Mouse (Mus musculus) small intestine, adult 2 months (tissue): ENCODE measurements around the gene Napsa. TPM values are rescaled to one million over a fixed set of nuclear protein-coding genes. Genes with fewer than 3 reads are reported as not detected.
A peak's percentile ranks its signal among the peaks of the same experiment; 100 is the strongest.

Experiments used
- H3K27ac ChIP-seq: fragments of 200-500 bp; 2 replicates; pipeline ENCODE4 v1.5.1; 2012; ENCODE audit warnings: low read depth, low read length, control low read depth, inconsistent platforms; ENCODE audit not compliant: insufficient read depth
- H3K27me3 ChIP-seq: fragments of 200-500 bp; 2 replicates; pipeline ENCODE4 v1.6.1; 2012; ENCODE audit warnings: mild to moderate bottlenecking, moderate library complexity, low read length, inconsistent platforms; ENCODE audit not compliant: control insufficient read depth, insufficient read depth
- H3K36me3 ChIP-seq: fragments of 200-500 bp; 2 replicates; pipeline ENCODE4 v1.6.1; 2012; ENCODE audit warnings: mild to moderate bottlenecking, low read length, control low read depth, inconsistent platforms; ENCODE audit not compliant: control insufficient read depth, insufficient read depth
- H3K4me1 ChIP-seq: fragments of 200-500 bp; 2 replicates; pipeline ENCODE4 v1.6.1; 2012; ENCODE audit warnings: low read length, inconsistent platforms, mixed read lengths; ENCODE audit not compliant: control insufficient read depth, insufficient read depth, insufficient read length
- H3K4me3 ChIP-seq: fragments of 200-500 bp; 2 replicates; pipeline ENCODE4 v1.5.1; 2012; ENCODE audit warnings: low read depth, mild to moderate bottlenecking, control low read depth, inconsistent platforms, low read length, moderate library complexity
- CTCF ChIP-seq: fragments of 200-500 bp; IDR thresholded peaks from 2 replicates; pipeline ENCODE4 v1.5.1; 2012; ENCODE audit warnings: low read depth, mild to moderate bottlenecking, control low read depth, inconsistent platforms, low read length, moderate library complexity, mixed read lengths; ENCODE audit not compliant: insufficient replicate concordance, insufficient read length; ENCODE audit errors: extremely low read depth
- POLR2A ChIP-seq: fragments of 200-500 bp; IDR thresholded peaks from 2 replicates; pipeline ENCODE4 v1.6.1; 2012; ENCODE audit warnings: low read depth, mild to moderate bottlenecking, control low read depth, inconsistent platforms, low read length, moderate library complexity
- WGBS: fragments of 180-500 bp; shearing (Covaris S2); methylation state at CpG from one replicate; pipeline ENCODE4 v1.1.7; 2018; 5-methylcytosine and 5-hydroxymethylcytosine counted together
- polyA plus RNA-seq: library from polyadenylated mRNA; depleted of rRNA; stranded (reverse); fragments of >200 nt; gene quantifications from 2 replicates; pipeline ENCODE4 v1.2.3, GENCODE M21; 2012

Gene Napsa
- polyA plus RNA-seq, 1 experiment, result 11.1 TPM

GRCm38 (mm10) chr7:44529518-44529917 is 42.7 kb upstream of the Napsa start:
- Histone ChIP-seq H3K4me1 (peaks cover 15% of the 10 kb centered on the region), H3K27me3 (no peaks in the 10 kb centered on the region), H3K27ac (no peak overlapping the region), H3K4me3 (no peak overlapping the region), H3K36me3 (no peaks in the 10 kb centered on the region; the same call in 1 of the 2 replicates)
- TF ChIP-seq CTCF, result no peak
- no peak for TF ChIP-seq POLR2A
- 75% methylated on average over 5 of the region's 5 CpGs for WGBS

- WGBS, result 78% methylated on average over 3 of the region's 3 CpGs
- no peak overlapping the region for H3K4me3 ChIP-seq
- TF ChIP-seq CTCF (no peak), POLR2A (no peak)
- H3K36me3 ChIP-seq, result no peaks in the 10 kb centered on the region; the same call in 1 of the 2 replicates
- H3K27ac ChIP-seq, result no peak overlapping the region
- peaks cover 11% of the 10 kb centered on the region for H3K4me1 ChIP-seq
- no peaks in the 10 kb centered on the region for H3K27me3 ChIP-seq
Measured at GRCm38 (mm10) chr7:44530507-44530906, 41.7 kb upstream of the Napsa start.

DNA sequence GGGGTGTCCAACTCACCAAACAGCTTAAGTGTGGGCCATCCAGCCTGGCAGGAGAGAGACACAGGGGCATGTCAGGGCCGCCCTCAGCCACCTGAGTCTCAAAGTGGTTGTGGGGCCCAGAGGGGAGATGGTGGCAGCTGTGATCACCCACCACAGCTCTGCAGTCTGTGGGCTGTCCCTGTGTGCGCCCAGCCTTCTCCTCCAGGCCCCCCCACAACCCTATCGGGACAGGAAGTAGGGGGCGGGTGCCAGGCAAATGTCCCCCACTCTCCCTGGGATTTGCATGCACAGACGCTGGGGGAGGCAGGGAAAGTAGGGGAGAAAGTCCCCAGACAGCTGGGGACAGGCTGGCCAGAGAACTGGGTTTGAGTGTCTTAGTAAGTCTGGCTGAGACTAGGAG is 41.0 kb upstream of the Napsa start:
- peaks cover 10% of the 10 kb centered on the region; the same call in 1 of the 2 replicates for H3K4me1 ChIP-seq
- TF ChIP-seq POLR2A (no peak), CTCF (no peak)
- H3K4me3 ChIP-seq, result peak overlapping the region; percentile 31; the same call in 1 of the 2 replicates
- H3K36me3 ChIP-seq, result peaks cover 2% of the 10 kb centered on the region; the same call in 1 of the 2 replicates
- no peaks in the 10 kb centered on the region for H3K27me3 ChIP-seq
- WGBS, result 64% methylated on average over 5 of the region's 5 CpGs
- H3K27ac ChIP-seq, result no peak overlapping the region

DNA sequence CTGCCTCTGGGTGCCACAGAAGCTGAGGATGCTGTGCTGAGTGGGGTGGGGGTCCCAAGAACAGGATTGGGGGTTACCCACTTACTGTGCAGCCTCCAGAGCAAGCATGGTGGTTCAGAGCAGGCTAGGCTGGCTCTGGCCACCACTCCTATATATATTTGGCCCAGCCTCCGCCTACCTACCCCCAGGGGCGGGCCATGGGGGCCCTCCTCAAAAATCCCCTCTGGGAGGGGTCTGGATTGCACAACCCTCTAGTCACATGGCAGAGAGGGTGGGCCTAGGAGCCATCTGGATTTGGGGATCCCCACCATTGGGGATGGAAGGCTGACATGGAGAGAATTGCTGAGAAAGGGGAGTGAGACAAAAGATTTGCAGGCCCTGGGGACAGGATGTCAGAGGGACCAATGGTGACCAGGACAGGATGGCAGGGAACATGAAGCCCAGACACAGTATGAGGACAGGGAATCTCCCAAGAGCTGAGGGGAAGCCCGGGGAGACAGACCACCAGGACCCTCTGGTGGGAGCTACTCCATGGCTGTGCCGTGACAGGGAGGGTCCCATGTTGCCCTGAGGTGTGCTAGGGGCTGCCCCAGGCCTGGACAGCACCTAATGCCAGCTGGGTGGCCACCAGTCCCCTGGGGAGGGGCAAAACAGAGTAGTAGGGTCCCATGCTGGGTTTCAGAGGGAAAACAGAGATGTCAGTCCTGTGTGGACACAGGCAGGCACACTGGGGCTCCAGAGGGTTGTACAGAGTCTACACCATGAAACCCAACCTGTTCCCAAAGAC is 40.0 kb upstream of the Napsa start, which contains the start of gene Spib:
Gene Spib, minus strand, starts transcription at position 126 of the 787 bp plus-strand sequence.
- peak within 1 kb of the TSS; percentile 31; the same call in 1 of the 2 replicates for H3K4me3 ChIP-seq
- H3K36me3 ChIP-seq, result peaks cover 5% of the 10 kb centered on the region; the same call in 1 of the 2 replicates
- TF ChIP-seq CTCF (no peak), POLR2A (no peak)
- H3K27me3 ChIP-seq, result no peaks in the 10 kb centered on the region
- 91% methylated on average over 4 of the region's 4 CpGs for WGBS
- H3K4me1 ChIP-seq, result peaks cover 10% of the 10 kb centered on the region; the same call in 1 of the 2 replicates
- H3K27ac ChIP-seq, result no peak within 1 kb of the TSS

DNA sequence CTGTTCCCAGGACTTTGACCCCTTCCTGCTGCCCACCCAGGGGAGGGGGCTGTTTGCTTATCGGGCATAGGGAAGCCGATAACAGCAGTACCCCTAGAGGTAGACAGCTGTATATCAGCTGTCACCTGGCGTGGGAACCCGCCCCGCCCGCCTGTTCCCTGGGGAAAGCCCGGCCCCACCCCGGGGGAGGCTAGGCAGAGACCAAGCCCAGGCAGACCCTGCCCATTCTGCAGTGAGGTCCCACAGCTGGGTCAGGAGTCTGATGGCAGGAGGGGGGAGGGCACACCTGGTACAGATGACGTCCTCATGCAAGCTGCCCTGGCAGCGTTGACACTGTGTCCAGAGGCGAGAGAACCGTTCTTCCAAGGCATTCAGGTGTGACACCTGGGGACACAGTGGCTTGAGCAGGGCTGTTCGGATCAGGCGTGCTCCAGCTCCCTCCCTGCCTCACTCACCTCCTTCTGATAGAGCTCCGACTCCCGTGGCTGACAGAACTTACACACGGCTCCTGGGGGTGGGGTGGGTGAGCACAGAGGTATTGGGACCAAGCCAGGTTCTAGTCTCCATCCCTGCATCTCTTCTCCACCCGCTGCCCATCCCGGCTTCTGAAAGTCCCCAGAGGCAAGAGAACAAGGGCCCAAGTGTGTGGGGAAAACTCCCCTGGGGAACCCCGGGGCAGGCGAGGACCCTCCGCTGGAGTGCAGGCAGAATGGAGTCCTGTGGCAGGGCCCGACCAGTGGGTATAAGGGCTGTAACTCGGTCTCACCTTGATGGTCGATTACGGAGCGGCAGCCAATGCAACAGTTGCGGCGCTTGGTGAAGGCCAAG is 39.0 kb upstream of the Napsa start:
- H3K27ac ChIP-seq, result no peak overlapping the region
- no peaks in the 10 kb centered on the region for H3K27me3 ChIP-seq
- H3K36me3 ChIP-seq, result peaks cover 5% of the 10 kb centered on the region; the same call in 1 of the 2 replicates
- no peak overlapping the region for H3K4me3 ChIP-seq
- WGBS, result 60% methylated on average over 29 of the region's 29 CpGs
- H3K4me1 ChIP-seq, result peaks cover 5% of the 10 kb centered on the region; the same call in 1 of the 2 replicates
- TF ChIP-seq POLR2A (no peak), CTCF (no peak)

DNA sequence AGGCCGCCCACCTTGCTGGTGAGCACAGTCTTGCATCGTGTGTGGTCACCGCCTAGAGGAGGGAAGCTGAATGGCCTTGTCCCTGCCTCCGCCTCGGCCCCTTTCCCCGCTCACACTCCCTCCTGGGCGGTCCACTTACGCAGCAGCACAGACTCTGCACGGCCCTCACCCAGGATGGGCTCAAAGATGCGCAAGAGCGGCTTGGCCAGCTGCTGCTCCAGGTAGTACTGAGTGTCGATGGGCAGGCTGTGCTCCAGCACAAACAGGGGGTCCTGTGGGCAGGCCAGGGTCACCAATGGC is 38.5 kb upstream of the Napsa start:
- H3K27me3 ChIP-seq, result no peaks in the 10 kb centered on the region
- peaks cover 5% of the 10 kb centered on the region; the same call in 1 of the 2 replicates for H3K4me1 ChIP-seq
- H3K4me3 ChIP-seq, result no peak overlapping the region
- TF ChIP-seq CTCF (no peak), POLR2A (no peak)
- 91% methylated on average over 12 of the region's 12 CpGs for WGBS
- peaks cover 7% of the 10 kb centered on the region; the same call in 1 of the 2 replicates for H3K36me3 ChIP-seq
- no peak overlapping the region for H3K27ac ChIP-seq
